Mouse (Mus musculus) adrenal gland, adult (tissue): ENCODE results near the gene Lyzl4.
"Not testable (repeated sequence)": the region's sequence is repeated elsewhere in the genome, so short reads cannot be mapped to it uniquely, and the experiment has no call there.

Experiments used
- DNase-seq, 2 experiments: peaks; one replicate each; pipeline ENCODE4 v3.0.0; 2022 to 2023; ENCODE audit warnings: low spot score in 1 of 2; ENCODE audit not compliant: inconsistent age in 2 of 2

Lyzl4 gene

DNA sequence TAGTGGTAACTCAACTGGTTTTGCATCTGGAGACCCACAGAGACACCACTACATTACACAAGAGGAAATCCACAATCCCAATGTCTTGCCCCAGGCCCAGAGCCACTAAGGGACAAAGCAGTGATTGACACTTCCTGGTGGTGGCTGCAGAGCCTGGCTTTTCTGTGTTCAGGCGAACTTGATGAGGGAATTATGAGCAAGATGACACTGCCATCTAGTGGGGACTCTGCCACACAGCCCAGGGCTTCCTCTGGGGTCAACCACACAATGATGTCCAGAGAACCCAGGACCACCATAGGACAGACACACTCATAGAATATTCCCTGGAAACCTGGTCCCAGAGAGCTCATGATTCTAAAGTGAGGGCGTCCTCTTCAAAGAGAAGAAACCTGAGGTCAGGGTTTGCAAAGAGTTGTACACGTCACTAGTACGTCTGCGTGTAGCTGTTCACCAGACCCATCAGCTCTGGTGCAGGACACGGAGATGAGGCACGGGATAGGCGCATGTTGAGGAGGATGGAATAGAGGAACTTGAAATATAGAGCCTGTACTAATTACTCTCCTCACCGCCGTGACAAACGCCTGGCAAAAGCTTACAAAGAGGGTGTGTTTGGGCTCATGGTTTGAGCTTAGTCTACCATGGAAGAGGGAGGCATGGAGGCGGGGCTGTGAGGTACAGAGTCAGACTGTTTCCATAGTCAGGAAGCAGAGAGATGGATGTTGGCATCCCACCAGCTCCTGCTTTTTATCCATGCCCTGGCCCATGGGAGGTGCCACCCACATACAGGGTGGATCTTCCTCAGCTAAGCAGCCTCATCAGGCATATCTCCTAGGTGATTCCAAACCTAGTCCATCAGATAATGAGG is 36.2 kb downstream of the Lyzl4 start:
- DNase-seq = peak; percentile 66 to 91

GRCm38 (mm10) chr9:121602381-121602780 is 39.5 kb downstream of the Lyzl4 start:
- DNase-seq = peak; percentile 35 to 76

DNA sequence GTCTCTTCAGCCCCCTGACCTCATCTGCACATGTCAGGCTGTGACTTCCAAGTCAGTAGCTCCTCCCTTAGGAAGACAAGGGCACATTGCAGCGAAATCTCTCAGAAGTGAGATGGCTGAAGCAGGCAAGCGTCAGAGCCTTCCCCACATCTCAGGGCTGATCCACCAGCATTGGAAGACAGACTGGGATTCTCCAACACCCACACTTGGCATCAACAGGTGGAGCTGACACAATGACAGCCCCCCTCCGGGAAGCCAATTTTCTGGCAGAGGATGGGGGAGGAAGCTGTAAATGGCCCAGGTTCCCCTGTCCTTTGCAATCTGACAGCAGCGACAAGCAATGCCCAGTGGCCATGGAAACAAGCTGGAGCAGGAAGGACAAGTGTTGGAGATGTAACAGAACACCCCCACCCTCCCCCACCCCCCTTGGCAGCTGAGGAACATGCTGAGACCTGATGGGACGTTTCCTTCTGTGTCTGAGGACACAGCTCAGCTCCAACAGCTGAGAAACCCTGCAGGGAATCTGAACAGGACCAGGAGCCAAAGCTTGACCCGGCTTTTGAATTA is 41.0 kb downstream of the Lyzl4 start:
- DNase-seq = no peak

GRCm38 (mm10) chr9:121600201-121600860 is 41.6 kb downstream of the Lyzl4 start:
- no peak for DNase-seq

DNA sequence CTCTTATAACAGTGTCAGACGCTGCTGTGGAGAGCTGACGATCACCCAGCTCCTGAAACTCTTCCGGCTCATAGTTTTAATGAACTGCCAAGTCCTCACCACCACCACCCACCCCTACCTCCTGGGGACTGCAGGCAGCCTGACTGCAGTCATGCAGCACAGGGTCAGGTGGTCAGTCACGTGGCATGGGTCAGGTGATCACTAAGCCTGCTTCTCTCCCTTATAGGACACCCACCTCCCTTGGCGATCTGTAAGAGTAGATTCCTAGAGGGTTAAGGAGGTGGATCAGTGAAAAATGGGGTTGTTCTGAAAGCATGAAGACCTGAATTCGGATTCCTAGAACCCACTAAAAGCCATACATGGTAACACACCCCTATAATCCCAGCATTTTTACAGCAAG is 42.3 kb downstream of the Lyzl4 start:
- DNase-seq = no peak

- DNase-seq = no peak
Measured at GRCm38 (mm10) chr9:121598106-121598505, 43.8 kb downstream of the Lyzl4 start.

DNA sequence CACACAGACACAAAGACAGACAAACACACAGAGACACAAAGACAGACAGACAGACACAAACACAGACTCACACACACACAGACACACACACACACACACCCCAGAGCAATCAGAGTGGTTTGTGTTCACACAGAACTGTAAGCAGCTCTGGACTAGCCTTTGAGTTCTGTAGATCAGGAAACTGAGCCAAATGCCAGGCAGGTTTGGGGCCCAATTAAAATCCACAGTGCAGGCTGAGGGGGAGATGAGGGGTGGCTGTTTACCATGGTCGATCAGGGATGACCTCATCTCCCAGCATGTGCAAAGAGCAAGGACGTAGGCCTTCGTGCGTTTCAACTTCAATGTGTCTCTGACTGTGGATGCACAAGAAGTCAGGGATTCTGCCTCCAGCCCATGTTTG is 47.1 kb downstream of the Lyzl4 start:
- no peak for DNase-seq

DNA sequence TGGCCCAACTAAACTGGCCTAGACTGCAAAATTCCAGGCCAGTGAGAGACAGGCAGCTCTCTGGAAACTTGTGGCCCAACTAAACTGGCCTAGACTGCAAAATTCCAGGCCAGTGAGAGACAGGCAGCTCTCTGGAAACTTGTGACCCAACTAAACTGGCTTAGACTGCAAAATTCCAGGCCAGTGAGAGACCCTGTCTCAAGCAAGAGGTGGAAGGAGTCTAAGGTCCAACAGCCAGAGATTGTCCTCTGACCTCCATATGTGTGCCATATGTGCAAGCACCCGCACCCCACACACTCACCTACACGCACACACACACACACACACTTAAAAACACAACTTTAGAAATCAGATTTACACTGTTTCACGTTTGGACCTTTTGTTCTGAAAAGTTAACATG is 48.1 kb downstream of the Lyzl4 start:
- DNase-seq = not testable (repeated sequence)

- no peak for DNase-seq
Measured at GRCm38 (mm10) chr9:121592948-121593550, 48.8 kb downstream of the Lyzl4 start.

- no peak for DNase-seq
Measured at GRCm38 (mm10) chr9:121589533-121589932, 52.4 kb downstream of the Lyzl4 start.

DNA sequence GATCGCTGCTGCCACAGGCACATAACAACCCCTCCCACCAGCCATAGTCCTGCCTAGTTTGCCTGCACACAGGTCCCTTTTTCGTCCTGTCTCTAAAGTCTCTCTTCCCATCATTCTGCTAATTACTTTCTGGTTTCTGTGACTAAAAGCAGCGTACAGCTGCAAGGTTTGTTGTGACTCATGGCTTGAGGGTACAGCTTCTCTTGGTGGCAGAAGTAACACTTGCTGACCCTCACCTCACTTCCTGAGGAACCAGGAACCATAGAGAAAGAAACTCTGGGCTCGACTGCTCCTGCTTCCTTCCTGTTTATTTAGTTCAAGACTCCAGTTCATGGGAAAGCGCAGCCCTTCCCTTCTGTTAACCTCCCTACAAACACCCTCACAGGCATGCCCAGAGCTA is 67.5 kb downstream of the Lyzl4 start:
- no peak for DNase-seq

- DNase-seq = no peak
Measured at GRCm38 (mm10) chr9:121568451-121568850, 73.4 kb downstream of the Lyzl4 start.

- no peak for DNase-seq
Measured at GRCm38 (mm10) chr9:121566387-121566786, 75.5 kb downstream of the Lyzl4 start.

- DNase-seq = no peak
Measured at GRCm38 (mm10) chr9:121563276-121563675, 78.6 kb downstream of the Lyzl4 start.

GRCm38 (mm10) chr9:121560515-121560914 is 81.4 kb downstream of the Lyzl4 start:
- no peak for DNase-seq

DNA sequence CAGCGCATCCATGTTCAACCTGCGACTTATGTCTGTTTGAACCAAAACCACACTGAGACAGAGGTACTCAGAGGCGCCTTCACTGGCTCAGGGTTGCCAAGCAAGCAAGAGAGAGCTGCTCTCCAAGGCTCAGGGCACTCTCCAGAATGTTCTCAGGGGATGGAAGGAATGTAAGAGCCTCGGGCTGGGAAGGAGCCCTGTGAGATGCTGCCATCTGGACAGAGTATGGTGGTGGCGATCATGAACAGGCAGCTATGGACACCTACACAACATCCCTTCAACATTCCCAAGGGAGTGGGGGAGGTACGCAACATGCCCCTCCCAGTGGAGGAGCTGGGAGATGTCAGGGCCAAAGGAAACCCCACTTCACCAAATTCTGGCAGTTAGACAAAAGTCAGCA is 83.7 kb downstream of the Lyzl4 start:
- DNase-seq = no peak

DNA sequence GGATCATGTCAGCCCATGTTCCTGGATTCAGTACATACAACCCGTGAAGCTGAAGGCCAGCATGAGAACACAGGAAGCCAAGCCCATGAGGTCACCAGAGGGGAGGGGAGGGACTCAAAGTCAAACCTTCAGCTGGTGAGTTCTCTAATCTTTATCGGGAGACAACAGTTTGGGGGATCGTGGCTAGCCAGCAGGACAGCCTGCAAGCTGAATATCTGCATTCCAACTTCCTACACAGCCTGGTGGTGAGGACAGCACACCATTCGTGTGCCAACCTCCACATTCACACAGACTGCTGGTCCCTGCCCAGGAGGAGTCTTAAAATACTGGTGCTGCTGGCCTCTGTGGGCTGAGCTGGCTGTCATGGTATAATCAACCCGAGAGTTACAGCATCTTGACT is 85.0 kb downstream of the Lyzl4 start:
- no peak for DNase-seq

DNA sequence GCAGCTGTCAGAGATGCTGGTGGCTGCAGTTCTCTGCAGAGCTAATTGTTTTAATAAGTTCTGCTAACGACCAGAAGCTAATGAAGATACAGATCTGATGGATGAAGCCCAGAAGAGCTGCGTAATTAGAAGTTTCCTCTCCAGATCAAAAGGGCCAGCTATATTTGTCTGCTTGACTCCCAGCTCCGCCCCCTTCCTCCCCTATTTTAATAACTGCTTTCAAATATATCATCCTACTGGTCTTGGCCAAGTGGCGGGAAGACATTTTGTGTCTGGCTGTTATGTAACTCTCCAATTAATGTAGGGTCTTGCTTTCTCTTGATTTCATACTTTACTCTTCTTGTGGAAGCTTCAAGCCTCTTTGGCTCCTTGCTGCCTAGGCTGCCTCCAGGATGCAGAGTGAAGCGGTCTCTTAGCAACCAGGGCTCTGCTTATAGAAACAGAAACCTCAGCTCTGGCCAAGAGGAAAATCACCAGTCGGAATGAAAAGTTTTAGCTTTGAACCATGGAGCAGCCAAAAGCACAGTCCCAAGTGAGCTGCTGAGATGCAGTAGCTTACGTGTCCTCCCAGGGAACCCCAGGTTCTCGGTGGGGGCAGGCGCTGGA is 86.4 kb downstream of the Lyzl4 start:
- peak in 1 of 2 experiments; percentile 53 for DNase-seq

- no peak for DNase-seq
Measured at GRCm38 (mm10) chr9:121553643-121554042, 88.3 kb downstream of the Lyzl4 start.

DNA sequence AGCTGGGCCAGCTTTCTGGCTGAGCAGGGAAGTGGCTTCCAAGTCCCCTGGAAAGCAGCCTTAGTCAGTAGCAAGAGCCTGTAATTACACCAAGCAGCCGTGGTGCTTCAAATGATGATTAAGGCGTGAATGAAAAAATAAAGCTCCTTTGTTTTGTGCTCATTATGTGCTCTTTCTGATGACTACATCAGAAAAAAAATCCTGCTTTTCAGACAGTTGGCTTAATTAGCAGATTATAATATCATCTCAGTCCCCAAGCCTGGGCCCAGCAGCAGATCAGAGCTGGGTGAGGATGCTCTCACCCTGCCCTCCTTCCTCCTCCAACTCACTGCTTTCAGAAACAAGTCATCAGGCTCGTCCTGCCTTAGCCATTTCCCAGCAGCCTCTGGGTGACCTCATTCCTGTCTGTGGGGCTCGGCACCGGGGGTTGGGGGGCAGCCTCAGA is 91.5 kb downstream of the Lyzl4 start:
- DNase-seq = no peak

GRCm38 (mm10) chr9:121549444-121549843 is 92.5 kb downstream of the Lyzl4 start:
- DNase-seq = no peak
